Mouse (Mus musculus) embryo, embryonic 9.5 days (tissue): ENCODE data around the gene Vmn2r26.
"Not testable (repeated sequence)": the region's sequence is repeated elsewhere in the genome, so short reads cannot be mapped to it uniquely, and the experiment has no call there.

Experiments used
- DNase-seq: peaks from one replicate; pipeline ENCODE4 v3.0.0-alpha.2; 2017; ENCODE audit errors: extremely low spot score

Vmn2r26 gene

GRCm38 (mm10) chr6:124024268-124024667 lies at the start of gene Vmn2r26:
TSS of gene Vmn2r26 (plus strand) at chr6:124024568.
- DNase-seq = not testable (repeated sequence)

DNA sequence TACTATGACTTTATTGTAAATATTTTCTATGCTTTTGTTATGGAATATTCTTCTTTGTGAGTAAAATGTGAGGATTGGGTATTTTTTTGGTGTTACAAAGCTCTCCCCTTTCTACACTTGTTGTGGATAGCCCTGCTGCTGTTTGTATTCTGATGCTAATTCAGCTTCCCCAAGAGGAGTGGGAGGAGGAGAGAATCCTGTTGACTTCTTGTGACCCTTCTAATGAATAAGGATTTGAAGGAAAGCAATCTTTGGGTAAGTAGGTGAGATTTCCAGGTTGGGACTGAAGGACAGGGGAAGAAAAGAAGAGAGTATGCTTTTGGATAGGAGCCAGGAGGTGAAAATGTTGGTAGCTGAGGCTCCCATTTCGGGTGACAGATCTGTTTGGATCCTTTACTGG lies 3.5 kb upstream of the Vmn2r26 start:
- DNase-seq = no peak

GRCm38 (mm10) chr6:124048388-124048787 lies 24.0 kb downstream of the Vmn2r26 start:
- no peak for DNase-seq

DNA sequence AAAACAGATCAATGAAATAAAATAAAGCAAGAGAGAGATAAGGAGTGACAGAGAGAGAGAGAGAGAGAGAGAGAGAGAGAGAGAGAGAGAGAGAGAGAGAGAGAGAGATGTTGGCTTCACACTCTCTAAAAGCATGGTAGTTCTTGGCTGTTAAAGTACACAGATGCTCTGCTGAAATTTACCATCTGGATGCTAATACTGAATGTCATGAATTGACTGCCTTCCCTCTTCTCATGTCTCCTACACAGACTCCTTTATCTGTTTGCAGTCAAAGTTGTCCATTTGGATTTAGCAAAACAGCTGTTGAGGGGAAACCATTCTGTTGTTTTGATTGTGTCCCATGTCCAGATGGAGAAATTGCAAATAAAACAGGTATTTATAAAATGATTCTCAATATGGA lies 29.2 kb downstream of the Vmn2r26 start:
- DNase-seq = not testable (repeated sequence)

DNA sequence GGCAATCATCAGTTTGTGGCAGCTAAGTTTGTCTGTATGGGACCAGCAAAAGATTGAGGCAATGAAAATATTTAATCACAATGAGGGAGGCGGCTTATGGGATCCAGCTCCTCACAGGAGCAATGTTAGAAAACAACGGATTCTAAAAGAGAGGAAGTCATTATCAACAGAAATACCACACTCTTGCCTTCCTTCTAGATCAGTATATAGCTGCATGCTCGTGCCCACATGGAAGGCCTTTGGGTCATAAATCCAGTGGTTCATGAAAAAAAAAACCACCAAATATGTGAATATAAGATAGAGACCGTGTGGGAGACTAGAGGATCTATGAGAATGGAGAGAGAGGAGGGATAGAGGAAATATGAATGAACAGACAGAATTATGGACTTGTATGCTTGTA lies 78.0 kb downstream of the Vmn2r26 start:
- DNase-seq = no peak
